Mouse (Mus musculus): ENCODE data around the gene Zfp710.

Gene Zfp710

GRCm38 (mm10) chr7:80057002-80057691 is 32.5 kb downstream of the Zfp710 start:
- DNase-seq (ENCODE audit: low read depth, low spot score), result no peak

- DNase-seq (ENCODE audit: low read depth, low spot score), result no peak
These were observed 33.2 kb downstream of the Zfp710 start for GRCm38 (mm10) chr7:80057781-80058180.

GRCm38 (mm10) chr7:80058405-80059063 is 33.9 kb downstream of the Zfp710 start:
- DNase-seq (ENCODE audit: low read depth, low spot score), result no peak

- no peak for DNase-seq (ENCODE audit: low read depth, low spot score)
These were observed 34.6 kb downstream of the Zfp710 start for GRCm38 (mm10) chr7:80059064-80059838.

GRCm38 (mm10) chr7:80060012-80060778 is 35.6 kb downstream of the Zfp710 start:
- no peak for DNase-seq (ENCODE audit: low read depth, low spot score)

GRCm38 (mm10) chr7:80062083-80062826 is 37.6 kb downstream of the Zfp710 start:
- no peak for DNase-seq (ENCODE audit: low read depth, low spot score)

GRCm38 (mm10) chr7:80063244-80063643 is 38.6 kb downstream of the Zfp710 start:
- DNase-seq (ENCODE audit: low read depth, low spot score), result no peak

- no peak for DNase-seq (ENCODE audit: low read depth, low spot score)
These were observed 39.5 kb downstream of the Zfp710 start for GRCm38 (mm10) chr7:80063902-80064736.

- DNase-seq (ENCODE audit: low read depth, low spot score), result no peak
These were observed 40.6 kb downstream of the Zfp710 start for GRCm38 (mm10) chr7:80065250-80065649.

GRCm38 (mm10) chr7:80066675-80067455 is 42.3 kb downstream of the Zfp710 start:
- no peak for DNase-seq (ENCODE audit: low read depth, low spot score)

GRCm38 (mm10) chr7:80068341-80068740 is 43.7 kb downstream of the Zfp710 start:
- DNase-seq (ENCODE audit: low read depth, low spot score), result no peak

GRCm38 (mm10) chr7:80069615-80070327 is 45.2 kb downstream of the Zfp710 start:
- peak; percentile 20 for DNase-seq (ENCODE audit: low read depth, low spot score)

- DNase-seq (ENCODE audit: low read depth, low spot score), result no peak
These were observed 46.6 kb downstream of the Zfp710 start for GRCm38 (mm10) chr7:80071209-80071608.

GRCm38 (mm10) chr7:80072297-80072696 is 47.7 kb downstream of the Zfp710 start:
- DNase-seq (ENCODE audit: low read depth, low spot score), result no peak

GRCm38 (mm10) chr7:80073506-80073905 is 48.9 kb downstream of the Zfp710 start:
- no peak for DNase-seq (ENCODE audit: low read depth, low spot score)

- no peak for DNase-seq (ENCODE audit: low read depth, low spot score)
These were observed 50.4 kb downstream of the Zfp710 start for GRCm38 (mm10) chr7:80074921-80075441.

- no peak for DNase-seq (ENCODE audit: low read depth, low spot score)
These were observed 51.5 kb downstream of the Zfp710 start for GRCm38 (mm10) chr7:80075946-80076583.
